ENCODE assay signal across 8 mouse cellular contexts in genomic region chr2:112284363-112285030, GRCm38 (mm10). TPM values are rescaled to one million over a fixed set of nuclear protein-coding genes. Genes with fewer than 3 reads are reported as not detected.
DNase-seq lines count a peak whose midpoint lies in the region; ATAC-seq lines count a peak whose summit lies in the region.

No protein-coding gene starts in this region.

- peak; percentile 97 for ATAC-seq in embryonic facial prominence, embryonic 11.5 days (replicated peaks; ENCODE audit: insufficient number of reproducible peaks, low FRiP score, low TSS enrichment, low read depth)
- ATAC-seq in heart, embryonic 11.5 days (replicated peaks; ENCODE audit: insufficient number of reproducible peaks, low FRiP score, low TSS enrichment) = peak; percentile 85
- ATAC-seq in kidney, embryonic 14.5 days (ENCODE audit: low FRiP score, low TSS enrichment) = peak; percentile 95

- no peaks in the 10 kb centered on the region for H3K4me1 ChIP-seq in embryonic facial prominence, embryonic 11.5 days (ENCODE audit: control insufficient read depth, insufficient read depth, low read length)
- H3K4me1 ChIP-seq in heart, embryonic 11.5 days (ENCODE audit: control insufficient read depth, insufficient read depth, low read length) = peaks cover 4% of the 10 kb centered on the region; the same call in 1 of the 2 replicates
- H3K4me1 ChIP-seq in kidney, embryonic 14.5 days (ENCODE audit: control insufficient read depth, insufficient read depth, low read length) = no peaks in the 10 kb centered on the region

- H3K9ac ChIP-seq in embryonic facial prominence, embryonic 11.5 days (replicated peaks; ENCODE audit: low read length) = peak overlapping the region; percentile 64
- peak overlapping the region; percentile 85 for H3K9ac ChIP-seq in heart, embryonic 11.5 days (ENCODE audit: low read depth, low read length)
- peak overlapping the region; percentile 63 for H3K9ac ChIP-seq in kidney, embryonic 14.5 days (ENCODE audit: low read depth, low read length)

- H3K27me3 ChIP-seq in embryonic facial prominence, embryonic 11.5 days (ENCODE audit: control insufficient read depth, insufficient read depth, low read length) = no peaks in the 10 kb centered on the region
- H3K27me3 ChIP-seq in heart, embryonic 11.5 days (ENCODE audit: control insufficient read depth, insufficient read depth, low read length) = no peaks in the 10 kb centered on the region
- H3K27me3 ChIP-seq in kidney, embryonic 14.5 days (ENCODE audit: control insufficient read depth, insufficient read depth, low read length) = no peaks in the 10 kb centered on the region

- 2% methylated on average over 21 of the region's 21 CpGs for WGBS in embryonic facial prominence, embryonic 11.5 days
- WGBS in heart, embryonic 11.5 days (ENCODE audit: insufficient replicate concordance) = 2% methylated on average over 21 of the region's 21 CpGs
- 2% methylated on average over 21 of the region's 21 CpGs for WGBS in kidney, embryonic 14.5 days

- peak overlapping the region; percentile 35 for H3K4me3 ChIP-seq in embryonic facial prominence, embryonic 11.5 days (ENCODE audit: low read depth, low read length)
- H3K4me3 ChIP-seq in heart, embryonic 11.5 days (ENCODE audit: low read depth, low read length) = peak overlapping the region; percentile 67
- H3K4me3 ChIP-seq in kidney, embryonic 14.5 days (ENCODE audit: low read length) = peak overlapping the region; percentile 50

- peak; percentile 55 for DNase-seq in ovary, adult 18-20 months (ENCODE audit: low spot score)
- DNase-seq in ovary, postnatal 14 days (ENCODE audit: low spot score) = no peak
- peak; percentile 74 for DNase-seq in embryonic facial prominence, embryonic 11.5 days (ENCODE audit: low spot score)
- peak; percentile 67 for DNase-seq in lung, postnatal 14 days
- DNase-seq in retina, embryonic 14.5 days (ENCODE audit: low spot score) = peak; percentile 79
- no peak for DNase-seq in thymus, postnatal 36 days

- H3K9me3 ChIP-seq in embryonic facial prominence, embryonic 11.5 days (replicated peaks; ENCODE audit: control insufficient read depth, low read length) = no peaks in the 10 kb centered on the region
- H3K9me3 ChIP-seq in heart, embryonic 11.5 days (replicated peaks; ENCODE audit: control insufficient read depth, low read length) = no peaks in the 10 kb centered on the region
- no peaks in the 10 kb centered on the region for H3K9me3 ChIP-seq in kidney, embryonic 14.5 days (ENCODE audit: control insufficient read depth, low read length)

- H3K27ac ChIP-seq in embryonic facial prominence, embryonic 11.5 days (replicated peaks; ENCODE audit: low read depth, low read length) = no peak overlapping the region
- H3K27ac ChIP-seq in heart, embryonic 11.5 days (ENCODE audit: low read depth, low read length) = peak overlapping the region; percentile 59
- no peak overlapping the region for H3K27ac ChIP-seq in kidney, embryonic 14.5 days (ENCODE audit: low read depth, low read length)

- no peaks in the 10 kb centered on the region for H3K36me3 ChIP-seq in embryonic facial prominence, embryonic 11.5 days (replicated peaks; ENCODE audit: control insufficient read depth, insufficient read depth, low read depth, low read length)
- no peaks in the 10 kb centered on the region for H3K36me3 ChIP-seq in heart, embryonic 11.5 days (ENCODE audit: control insufficient read depth, insufficient read depth, low read length)
- no peaks in the 10 kb centered on the region for H3K36me3 ChIP-seq in kidney, embryonic 14.5 days (ENCODE audit: control insufficient read depth, insufficient read depth, low read length)

- H3K4me2 ChIP-seq in embryonic facial prominence, embryonic 11.5 days (ENCODE audit: low read depth, low read length) = peak overlapping the region; percentile 65
- peak overlapping the region; percentile 93 for H3K4me2 ChIP-seq in heart, embryonic 11.5 days
- peak overlapping the region; percentile 76 for H3K4me2 ChIP-seq in kidney, embryonic 14.5 days (replicated peaks; ENCODE audit: low read depth, low read length)

RNA-seq across cellular contexts. Expression of gene Gm21985, which starts 18.4 kb away (rescaled TPM):
- polyA plus RNA-seq in embryonic facial prominence, embryonic 11.5 days (2014; fragmentation: Nextera tagmentation; extraction: Ambion mirVana) = not detected in 2 replicates
- 0.06 TPM in 1 of 2 replicates, not detected in the other for polyA plus RNA-seq in heart, embryonic 11.5 days (2014; fragmentation: Nextera tagmentation; extraction: Ambion mirVana)
- polyA plus RNA-seq in kidney, embryonic 14.5 days (2014; fragmentation: Nextera tagmentation; extraction: Ambion mirVana) = not detected in 2 replicates

RNA-seq across cellular contexts. Expression of gene Slc12a6, which starts 18.9 kb away (rescaled TPM):
- polyA plus RNA-seq in embryonic facial prominence, embryonic 11.5 days (2014; fragmentation: Nextera tagmentation; extraction: Ambion mirVana) = 10.3 and 10.4 TPM in 2 replicates
- 12.8 and 15.0 TPM in 2 replicates for polyA plus RNA-seq in heart, embryonic 11.5 days (2014; fragmentation: Nextera tagmentation; extraction: Ambion mirVana)
- 6.6 and 12.7 TPM in 2 replicates for polyA plus RNA-seq in kidney, embryonic 14.5 days (2014; fragmentation: Nextera tagmentation; extraction: Ambion mirVana)

RNA-seq across cellular contexts. Expression of gene Nop10, which starts 22.8 kb away (rescaled TPM):
- 181 and 189 TPM in 2 replicates for polyA plus RNA-seq in embryonic facial prominence, embryonic 11.5 days (2014; fragmentation: Nextera tagmentation; extraction: Ambion mirVana)
- 157 and 168 TPM in 2 replicates for polyA plus RNA-seq in heart, embryonic 11.5 days (2014; fragmentation: Nextera tagmentation; extraction: Ambion mirVana)
- 225 and 322 TPM in 2 replicates for polyA plus RNA-seq in kidney, embryonic 14.5 days (2014; fragmentation: Nextera tagmentation; extraction: Ambion mirVana)

RNA-seq across cellular contexts. Expression of gene Nutm1, which starts 25.4 kb away (rescaled TPM):
- 0.06 TPM in 1 of 2 replicates, not detected in the other for polyA plus RNA-seq in embryonic facial prominence, embryonic 11.5 days (2014; fragmentation: Nextera tagmentation; extraction: Ambion mirVana)
- polyA plus RNA-seq in heart, embryonic 11.5 days (2014; fragmentation: Nextera tagmentation; extraction: Ambion mirVana) = 0.04 TPM in 1 of 2 replicates, not detected in the other
- polyA plus RNA-seq in kidney, embryonic 14.5 days (2014; fragmentation: Nextera tagmentation; extraction: Ambion mirVana) = 0.04 and 0.07 TPM in 2 replicates

RNA-seq across cellular contexts. Expression of gene Lpcat4, which starts 45.2 kb away (rescaled TPM):
- polyA plus RNA-seq in embryonic facial prominence, embryonic 11.5 days (2014; fragmentation: Nextera tagmentation; extraction: Ambion mirVana) = 10.5 and 11.8 TPM in 2 replicates
- 15.4 and 17.2 TPM in 2 replicates for polyA plus RNA-seq in heart, embryonic 11.5 days (2014; fragmentation: Nextera tagmentation; extraction: Ambion mirVana)
- polyA plus RNA-seq in kidney, embryonic 14.5 days (2014; fragmentation: Nextera tagmentation; extraction: Ambion mirVana) = 17.1 and 24.3 TPM in 2 replicates

Comparison
In these comparisons a context has a peak if more than half of its experiments do, and no peak if none do; other contexts are left out.
1. DNase-seq: peak in ovary, adult 18-20 months (single experiment), embryonic facial prominence, embryonic 11.5 days (single experiment), lung, postnatal 14 days (single experiment) and retina, embryonic 14.5 days (single experiment); none in ovary, postnatal 14 days (single experiment) and thymus, postnatal 36 days (0 of 2).
2. Peak in every context shown above with its lines, with median percentiles within 50 percentile points of each other: ATAC-seq, H3K4me2 ChIP-seq, H3K4me3 ChIP-seq and H3K9ac ChIP-seq.